ENCODE assay signal across 26 mouse cellular contexts in the genomic region with DNA sequence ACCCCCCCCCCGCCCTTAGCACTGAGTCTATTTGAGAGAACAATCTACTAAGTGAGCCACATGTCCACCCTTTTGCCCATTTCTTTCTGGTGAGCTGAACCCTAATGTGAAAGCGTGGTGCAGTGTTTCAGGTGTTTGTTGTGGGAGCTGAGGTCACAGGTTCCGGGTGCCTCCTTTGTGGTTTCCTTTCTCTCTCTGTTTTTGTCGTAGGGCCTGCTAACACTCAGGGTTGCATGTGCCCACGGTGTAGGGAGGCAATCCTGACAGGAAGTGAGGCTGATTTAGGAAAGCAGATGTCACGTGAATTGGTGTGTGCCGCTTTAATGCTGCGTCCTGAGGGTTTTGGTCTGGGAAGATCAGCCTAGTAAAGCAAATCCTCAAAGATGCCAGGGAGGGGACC. TPM values are rescaled to one million over a fixed set of nuclear protein-coding genes. Genes with fewer than 3 reads are reported as not detected.
DNase-seq lines count a peak whose midpoint lies in the region; ATAC-seq lines count a peak whose summit lies in the region.
"Had no signal": no experiment of that assay in that cellular context is flagged by ENCODE, and none has a peak within 500 bp of the region (broad histone marks: within the 10 kb centered on the region; RNA-seq: fewer than 3 reads in every experiment).

No protein-coding gene starts in this region.

- H3K36me3 ChIP-seq in forebrain, embryonic 15.5 days, result no peaks in the 10 kb centered on the region
- H3K36me3 ChIP-seq: heart, embryonic 13.5 days; midbrain, embryonic 12.5 days had no signal

- no peak overlapping the region for H3K9ac ChIP-seq in forebrain, embryonic 15.5 days (replicated peaks)
- H3K9ac ChIP-seq: heart, embryonic 13.5 days; liver, postnatal 0 days; midbrain, embryonic 12.5 days had no signal

- H3K27ac ChIP-seq in forebrain, embryonic 15.5 days (replicated peaks), result no peak overlapping the region
- H3K27ac ChIP-seq: heart, embryonic 13.5 days; hindbrain, postnatal 0 days; midbrain, embryonic 12.5 days had no signal

- no peaks in the 10 kb centered on the region for H3K4me1 ChIP-seq in forebrain, embryonic 15.5 days
- H3K4me1 ChIP-seq: heart, embryonic 13.5 days had no signal

- peak; percentile 73 for ATAC-seq in inflammation-experienced regulatory T-cells, adult 6 months
- ATAC-seq in forebrain, embryonic 15.5 days (replicated peaks), result no peak
- ATAC-seq: forebrain, embryonic 16.5 days; hindbrain, postnatal 0 days; liver, postnatal 0 days had no signal

- no peaks in the 10 kb centered on the region for H3K27me3 ChIP-seq in forebrain, embryonic 15.5 days
- H3K27me3 ChIP-seq: heart, embryonic 13.5 days; midbrain, embryonic 12.5 days had no signal

- DNase-seq in spleen, postnatal 36 days (ENCODE audit: low spot score in 2 of 2), result peak; percentile 63 to 67
- no peak for DNase-seq in spleen, postnatal 14 days (ENCODE audit: low spot score in 2 of 2)
- DNase-seq in thymus, postnatal 0 days (ENCODE audit: low spot score), result peak; percentile 85
- no peak for DNase-seq in urinary bladder, adult 2 months (ENCODE audit: low spot score)
- DNase-seq in adrenal gland, postnatal 4 days (ENCODE audit: low spot score in 2 of 2), result no peak
- DNase-seq: adrenal gland, postnatal 14 days; cerebellum, adult 2 months; heart, postnatal 4 days; kidney, adult 2 months; kidney, postnatal 25 days; liver; liver, postnatal 0 days; right cerebral cortex, adult 18-20 months had no signal

- WGBS in forebrain, embryonic 15.5 days, result 88% methylated on average over 8 of the region's 8 CpGs

- H3K4me3 ChIP-seq in forebrain, embryonic 15.5 days, result no peak overlapping the region
- H3K4me3 ChIP-seq: erythroblast, embryonic 14.5 days; heart, embryonic 13.5 days; midbrain, embryonic 12.5 days; myocyte had no signal

- no peak overlapping the region for H3K4me2 ChIP-seq in forebrain, embryonic 15.5 days (replicated peaks)
- H3K4me2 ChIP-seq: heart, embryonic 13.5 days; midbrain, embryonic 12.5 days had no signal

- H3K9me3 ChIP-seq in forebrain, embryonic 15.5 days, result no peaks in the 10 kb centered on the region
- H3K9me3 ChIP-seq: heart, embryonic 13.5 days; midbrain, embryonic 12.5 days had no signal

RNA-seq across cellular contexts. Expression of gene Cd27, which starts 4.8 kb away (rescaled TPM):
- 100 to 1,000 TPM; 258 to 621 (median 560) TPM for polyA plus RNA-seq in inflammation-experienced regulatory T-cells, adult 6 months (2017; shearing (Covaris generic))
- polyA plus RNA-seq in thymus, postnatal 0 days (2015; fragmentation: Nextera tagmentation; extraction: Ambion mirVana), result 175 and 252 TPM in 2 replicates
- polyA plus RNA-seq in urinary bladder, adult 2 months (2012; rRNA removed), result 0.59 and 0.83 TPM in 2 replicates
- polyA plus RNA-seq in forebrain, embryonic 15.5 days (2015; fragmentation: Nextera tagmentation; extraction: Ambion mirVana), result 1.3 and 2.3 TPM in 2 replicates
- total RNA-seq in adrenal gland, postnatal 4 days (2021), result under 1 TPM; 0.36 to 0.68 TPM
- total RNA-seq: hindbrain, postnatal 0 days; layer of hippocampus, postnatal 25 days; left cerebral cortex, postnatal 14 days; MEL had no signal
- polyA plus RNA-seq: cerebellum, adult 2 months had no signal

RNA-seq across cellular contexts. Expression of gene Tapbpl, which starts 9.9 kb away (rescaled TPM):
- polyA plus RNA-seq in inflammation-experienced regulatory T-cells, adult 6 months (2017; shearing (Covaris generic)), result 10 to 100 TPM; 79.6 to 89.3 (median 88.6) TPM
- polyA plus RNA-seq in thymus, postnatal 0 days (2015; fragmentation: Nextera tagmentation; extraction: Ambion mirVana), result 42.5 and 53.1 TPM in 2 replicates
- 16.6 and 19.7 TPM in 2 replicates for polyA plus RNA-seq in urinary bladder, adult 2 months (2012; rRNA removed)
- polyA plus RNA-seq in forebrain, embryonic 15.5 days (2015; fragmentation: Nextera tagmentation; extraction: Ambion mirVana), result 3.0 and 3.2 TPM in 2 replicates
- 10 to 100 TPM; 10.2 to 11.3 TPM for total RNA-seq in adrenal gland, postnatal 4 days (2021)

RNA-seq across cellular contexts. Expression of gene Vamp1, which starts 26.2 kb away (rescaled TPM):
- polyA plus RNA-seq in inflammation-experienced regulatory T-cells, adult 6 months (2017; shearing (Covaris generic)), result 10 to 100 TPM in 2 of 3 experiments, 1 to 10 TPM in 1; 9.8 to 20.8 (median 18.2) TPM
- 61.0 and 75.3 TPM in 2 replicates for polyA plus RNA-seq in thymus, postnatal 0 days (2015; fragmentation: Nextera tagmentation; extraction: Ambion mirVana)
- 29.0 and 37.2 TPM in 2 replicates for polyA plus RNA-seq in urinary bladder, adult 2 months (2012; rRNA removed)
- polyA plus RNA-seq in forebrain, embryonic 15.5 days (2015; fragmentation: Nextera tagmentation; extraction: Ambion mirVana), result 5.6 and 6.0 TPM in 2 replicates
- total RNA-seq in adrenal gland, postnatal 4 days (2021), result 10 to 100 TPM; 42.5 to 44.0 TPM

RNA-seq across cellular contexts. Expression of gene Tuba3a, which starts 44.3 kb away (rescaled TPM):
- 1 to 10 TPM in 2 of 3 experiments, under 1 TPM in 1; 0.70 to 2.7 (median 2.6) TPM for polyA plus RNA-seq in inflammation-experienced regulatory T-cells, adult 6 months (2017; shearing (Covaris generic))
- 0.22 and 0.36 TPM in 2 replicates for polyA plus RNA-seq in thymus, postnatal 0 days (2015; fragmentation: Nextera tagmentation; extraction: Ambion mirVana)
- 0.04 TPM in 1 of 2 replicates, not detected in the other for polyA plus RNA-seq in urinary bladder, adult 2 months (2012; rRNA removed)
- not detected in 2 replicates for polyA plus RNA-seq in forebrain, embryonic 15.5 days (2015; fragmentation: Nextera tagmentation; extraction: Ambion mirVana)
- total RNA-seq in adrenal gland, postnatal 4 days (2021), result not detected
- total RNA-seq: adrenal gland, postnatal 14 days; common myeloid progenitor, adult 5-6 weeks; heart, postnatal 4 days; hindbrain, postnatal 0 days; layer of hippocampus, postnatal 25 days; left cerebral cortex, postnatal 14 days; MEL had no signal
- polyA plus RNA-seq: cerebellum, adult 2 months; embryonic facial prominence, embryonic 11.5 days; erythroblast, embryonic 14.5 days; forebrain, embryonic 16.5 days; hindbrain, postnatal 0 days; liver, postnatal 0 days; midbrain, embryonic 12.5 days; myocyte had no signal

RNA-seq across cellular contexts. Expression of gene Mrpl51, which starts 50.0 kb away (rescaled TPM):
- 100 to 1,000 TPM in 1 of 3 experiments, 10 to 100 TPM in 2; 65.3 to 102 (median 74.3) TPM for polyA plus RNA-seq in inflammation-experienced regulatory T-cells, adult 6 months (2017; shearing (Covaris generic))
- polyA plus RNA-seq in thymus, postnatal 0 days (2015; fragmentation: Nextera tagmentation; extraction: Ambion mirVana), result 281 and 294 TPM in 2 replicates
- 69.8 and 72.9 TPM in 2 replicates for polyA plus RNA-seq in urinary bladder, adult 2 months (2012; rRNA removed)
- 155 and 158 TPM in 2 replicates for polyA plus RNA-seq in forebrain, embryonic 15.5 days (2015; fragmentation: Nextera tagmentation; extraction: Ambion mirVana)
- 100 to 1,000 TPM; 155 to 168 TPM for total RNA-seq in adrenal gland, postnatal 4 days (2021)

Comparison
In these comparisons a context has a peak if more than half of its experiments do, and no peak if none do; other contexts are left out.
1. DNase-seq: peak in spleen, postnatal 36 days (2 of 2) and thymus, postnatal 0 days (single experiment); none in spleen, postnatal 14 days (0 of 2), urinary bladder, adult 2 months (single experiment) and adrenal gland, postnatal 4 days (0 of 2).
2. RNA of gene Cd27, which starts 4.8 kb away (polyA plus RNA-seq): 258 to 621 TPM in inflammation-experienced regulatory T-cells, adult 6 months and 175 to 252 TPM in thymus, postnatal 0 days; 1.3 to 2.3 TPM in forebrain, embryonic 15.5 days and 0.59 to 0.83 TPM in urinary bladder, adult 2 months; every median in the first group is over 10 times any median in the second.